Mouse (Mus musculus) cerebellum, adult 2 months (tissue): ENCODE results near the gene Nsl1.

Experiments used
- CTCF ChIP-seq: fragments of 200-500 bp; IDR thresholded peaks from 2 replicates; pipeline ENCODE4 v1.5.1; 2011; ENCODE audit warnings: low read depth, mild to moderate bottlenecking, control low read depth, low read length, moderate library complexity, borderline replicate concordance; ENCODE audit not compliant: insufficient read depth
- POLR2A ChIP-seq: fragments of 200-500 bp; IDR thresholded peaks from 2 replicates; pipeline ENCODE4 v1.6.1; 2011; ENCODE audit warnings: low read length, control low read depth, borderline replicate concordance; ENCODE audit not compliant: insufficient read depth

DNA sequence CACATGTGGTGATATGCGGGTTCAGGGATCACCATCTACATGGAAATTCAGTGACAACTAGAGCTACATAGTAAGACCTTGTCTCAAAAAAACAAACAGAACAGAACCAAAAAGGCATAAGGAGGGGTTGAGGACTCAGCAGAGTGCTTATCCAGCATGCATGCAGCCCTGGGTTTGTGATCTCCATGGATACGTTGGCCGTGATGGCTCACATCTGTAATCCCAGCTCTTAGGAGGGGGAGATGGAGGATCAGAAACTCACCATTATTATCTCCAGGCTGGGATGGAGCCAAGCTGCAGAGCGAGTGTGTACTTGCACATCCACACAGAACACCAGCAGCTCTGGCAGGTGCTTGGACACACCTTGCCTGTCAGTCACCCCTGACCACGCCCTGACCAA is 69.4 kb downstream of the Nsl1 start:
- TF ChIP-seq POLR2A (no peak), CTCF (no peak)
